Mouse (Mus musculus) thymus, postnatal 0 days (tissue): ENCODE measurements around the gene Dand5. TPM values are rescaled to one million over a fixed set of nuclear protein-coding genes. Genes with fewer than 3 reads are reported as not detected.

Experiments
- DNase-seq: peaks from one replicate; pipeline ENCODE4 v3.0.0-alpha.2; 2015; ENCODE audit warnings: low spot score
- microRNA-seq: library from miRNA; unstranded; fragments of <30 nt; microRNA quantifications from one replicate; pipeline ENCODE4, GENCODE M21; 2016; ENCODE audit warnings: borderline number of aligned reads
- polyA plus RNA-seq: library from polyadenylated mRNA; unstranded; fragments of >200 nt; fragmentation: Nextera tagmentation; extraction: Ambion mirVana; gene quantifications from 2 replicates; pipeline ENCODE4 v1.2.1, GENCODE M21; 2015

The Dand5 gene
- polyA plus RNA-seq, 1 experiment from 2014 or later: 4.4 TPM

GRCm38 (mm10) chr8:84771000-84771687, 51.5 kb downstream of the Dand5 start:
- DNase-seq: no peak

DNA sequence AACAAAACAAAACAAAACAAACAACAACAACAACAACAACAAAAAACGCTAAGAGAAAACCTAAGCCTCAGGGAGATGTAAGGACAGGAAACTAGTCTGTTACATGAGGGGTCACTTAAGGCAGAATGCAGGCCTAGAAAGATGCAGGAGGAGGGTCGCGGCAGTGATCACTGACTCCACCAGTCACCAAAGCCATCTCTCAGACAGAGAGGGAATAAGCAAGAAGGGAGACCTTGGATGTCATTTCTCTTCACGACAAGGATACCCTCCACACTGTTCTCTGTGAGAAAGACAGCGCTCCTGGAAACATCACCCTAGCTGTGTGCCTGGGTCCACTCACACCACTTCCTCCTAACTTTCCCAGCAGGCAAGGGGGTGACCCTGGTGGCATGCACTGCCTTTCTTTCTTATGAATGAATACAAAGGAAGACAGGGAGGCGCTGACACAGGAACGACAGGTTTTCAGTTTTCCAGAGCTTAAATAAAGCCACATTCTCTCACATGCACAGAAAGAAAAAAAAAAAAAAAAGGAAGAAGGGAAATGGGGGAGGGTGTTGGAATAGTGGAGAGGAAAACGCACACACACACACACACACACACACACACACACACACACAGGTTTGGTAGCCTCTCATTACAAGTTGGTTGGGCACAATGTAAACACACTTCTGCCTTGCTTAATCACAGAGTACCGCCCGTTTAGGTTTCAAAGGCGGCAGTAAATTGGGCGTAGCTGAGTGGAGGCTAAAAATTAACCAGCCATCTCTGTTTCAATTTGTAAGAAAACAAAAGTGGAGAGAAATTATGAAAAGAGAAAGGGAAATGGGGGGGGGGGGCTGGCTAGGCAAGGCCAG, 52.3 kb downstream of the Dand5 start:
- DNase-seq: no peak

- DNase-seq: no peak
These were observed 53.3 kb downstream of the Dand5 start for GRCm38 (mm10) chr8:84769324-84769723.

GRCm38 (mm10) chr8:84768343-84769095, 54.1 kb downstream of the Dand5 start:
- no peak for DNase-seq

DNA sequence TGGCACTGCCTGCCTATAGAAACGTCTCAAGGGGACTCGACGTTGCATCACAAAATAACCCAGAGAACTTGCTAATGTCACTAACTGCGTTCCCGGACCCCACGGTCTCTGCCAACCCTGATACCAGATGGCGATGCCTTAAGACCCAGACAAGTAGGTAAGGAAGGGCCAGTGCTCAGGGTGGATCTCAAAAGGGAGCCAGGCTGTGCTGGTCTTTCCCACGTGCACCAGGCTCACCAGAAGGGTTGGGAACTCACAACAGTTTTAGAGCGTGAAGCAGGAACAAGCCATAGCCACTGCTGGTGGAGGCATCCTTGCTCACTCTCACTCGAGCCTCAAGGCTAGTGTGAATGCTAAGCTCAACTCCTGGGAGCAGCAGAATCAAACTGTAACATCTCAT, 55.4 kb downstream of the Dand5 start:
- DNase-seq: no peak

DNA sequence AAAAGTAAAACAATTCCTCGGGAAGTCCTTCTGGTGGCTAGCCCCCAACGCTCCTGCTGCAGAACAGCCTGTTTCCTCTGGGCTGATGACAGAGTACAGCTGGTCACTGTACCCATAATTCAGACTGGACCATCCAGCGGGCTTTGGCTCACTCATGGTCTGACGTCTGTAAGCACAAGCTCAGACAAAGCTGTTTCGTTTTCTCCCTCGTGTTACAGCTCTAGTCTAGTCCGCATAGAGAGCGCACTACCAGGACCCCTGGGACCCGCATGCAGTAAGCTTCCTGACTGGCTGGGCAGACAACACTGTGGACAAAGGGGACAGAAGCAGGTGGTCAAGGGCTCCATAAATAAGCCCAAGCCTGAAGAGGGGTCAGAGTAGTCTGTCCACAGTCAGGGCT, 56.2 kb downstream of the Dand5 start:
- DNase-seq: no peak

GRCm38 (mm10) chr8:84765629-84766028, 57.0 kb downstream of the Dand5 start:
- DNase-seq: no peak

Small RNA genes within 50 kb of the gene (microRNA-seq; reads per million reads assigned to microRNA genes)
- 3.3 reads per million for gene Mir7069

Other genes with a start within 250 kb of the Dand5 start
- 76.9 and 86.0 TPM in 2 replicates for gene Ier2, start 160.0 kb downstream of the Dand5 start, polyA plus RNA-seq
- 50.0 and 51.5 TPM in 2 replicates for gene Trmt1, start 136.5 kb downstream of the Dand5 start, polyA plus RNA-seq
- 12.1 TPM in 2 replicates for gene Nacc1, start 135.0 kb downstream of the Dand5 start, polyA plus RNA-seq
- gene Lyl1, start 121.4 kb downstream of the Dand5 start, polyA plus RNA-seq: 8.1 and 8.8 TPM in 2 replicates
- gene G430095P16Rik, start 99.8 kb downstream of the Dand5 start, polyA plus RNA-seq: 2.4 and 3.6 TPM in 2 replicates
- 7.2 and 11.7 TPM in 2 replicates for gene Nfix, start 22.5 kb downstream of the Dand5 start, polyA plus RNA-seq
- 56.4 and 57.4 TPM in 2 replicates for gene Gadd45gip1, start 8.7 kb upstream of the Dand5 start, polyA plus RNA-seq
- 120 and 141 TPM in 2 replicates for gene Rad23a, start 17.8 kb upstream of the Dand5 start, polyA plus RNA-seq
- gene Calr, start 24.1 kb upstream of the Dand5 start, polyA plus RNA-seq: 383 and 479 TPM in 2 replicates
- gene Farsa, start 34.2 kb upstream of the Dand5 start, polyA plus RNA-seq: 92.4 and 93.1 TPM in 2 replicates
- gene Syce2, start 49.3 kb upstream of the Dand5 start, polyA plus RNA-seq: 104 and 110 TPM in 2 replicates
- 27.1 and 29.1 TPM in 2 replicates for gene Gcdh, start 71.1 kb upstream of the Dand5 start, polyA plus RNA-seq
- gene Klf1, start 79.1 kb upstream of the Dand5 start, polyA plus RNA-seq: 0.37 and 0.43 TPM in 2 replicates
- 12.8 and 12.9 TPM in 2 replicates for gene Dnase2a, start 85.7 kb upstream of the Dand5 start, polyA plus RNA-seq
- gene Mast1, start 114.5 kb upstream of the Dand5 start, polyA plus RNA-seq: 0.08 and 0.22 TPM in 2 replicates
- gene Rtbdn, start 124.2 kb upstream of the Dand5 start, polyA plus RNA-seq: 0.10 and 0.23 TPM in 2 replicates
- gene Gm49661, start 146.6 kb upstream of the Dand5 start, polyA plus RNA-seq: not detected in 2 replicates
- gene Prdx2, start 146.8 kb upstream of the Dand5 start, polyA plus RNA-seq: 450 and 476 TPM in 2 replicates
- 150 TPM in 2 replicates for gene Rnaseh2a, start 146.9 kb upstream of the Dand5 start, polyA plus RNA-seq
- gene Junb, start 155.9 kb upstream of the Dand5 start, polyA plus RNA-seq: 71.2 and 71.6 TPM in 2 replicates
- 14.9 and 16.0 TPM in 2 replicates for gene Hook2, start 167.8 kb upstream of the Dand5 start, polyA plus RNA-seq
- gene Best2, start 191.7 kb upstream of the Dand5 start, polyA plus RNA-seq: 0.12 TPM in 1 of 2 replicates, not detected in the other
- gene Asna1, start 202.5 kb upstream of the Dand5 start, polyA plus RNA-seq: 90.7 and 95.8 TPM in 2 replicates
- gene Trir, start 204.0 kb upstream of the Dand5 start, polyA plus RNA-seq: 172 and 191 TPM in 2 replicates
- gene Tnpo2, start 214.1 kb upstream of the Dand5 start, polyA plus RNA-seq: 27.4 and 29.0 TPM in 2 replicates
- gene Fbxw9, start 237.2 kb upstream of the Dand5 start, polyA plus RNA-seq: 15.0 and 18.0 TPM in 2 replicates
- not detected in 2 replicates for gene Gm5741, start 245.2 kb upstream of the Dand5 start, polyA plus RNA-seq
- gene Dhps, start 248.9 kb upstream of the Dand5 start, polyA plus RNA-seq: 78.0 and 80.5 TPM in 2 replicates